Mouse (Mus musculus): ENCODE results near the gene Arpp21. TPM values are rescaled to one million over a fixed set of nuclear protein-coding genes. Genes with fewer than 3 reads are reported as not detected.

Arpp21 gene
- total RNA-seq, 2 experiments from 2014 or later, result 204 to 210 TPM

DNA sequence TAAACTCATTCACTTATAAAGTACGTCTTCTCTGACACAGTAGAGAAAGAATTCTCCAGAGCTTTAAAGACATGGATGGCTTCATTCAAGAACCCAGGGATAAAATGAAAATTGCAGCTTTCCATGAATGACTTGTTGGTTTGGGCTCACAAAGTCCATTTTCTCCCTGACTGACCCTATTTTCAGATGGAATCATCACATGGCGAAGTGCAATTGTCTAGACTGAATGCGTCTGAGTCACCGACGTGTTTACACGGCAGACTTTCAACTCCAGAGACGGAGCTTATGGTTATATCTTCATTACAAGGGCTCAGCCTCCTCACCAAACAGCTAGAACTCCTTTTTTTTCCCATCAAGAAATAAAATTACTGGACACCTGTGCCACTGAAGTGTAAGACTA lies 203.6 kb downstream of the Arpp21 start:
- no peak for DNase-seq (ENCODE audit: low spot score in 2 of 2)

GRCm38 (mm10) chr9:112023562-112024015 lies 212.1 kb downstream of the Arpp21 start:
- no peak for DNase-seq (ENCODE audit: low spot score in 2 of 2)

DNA sequence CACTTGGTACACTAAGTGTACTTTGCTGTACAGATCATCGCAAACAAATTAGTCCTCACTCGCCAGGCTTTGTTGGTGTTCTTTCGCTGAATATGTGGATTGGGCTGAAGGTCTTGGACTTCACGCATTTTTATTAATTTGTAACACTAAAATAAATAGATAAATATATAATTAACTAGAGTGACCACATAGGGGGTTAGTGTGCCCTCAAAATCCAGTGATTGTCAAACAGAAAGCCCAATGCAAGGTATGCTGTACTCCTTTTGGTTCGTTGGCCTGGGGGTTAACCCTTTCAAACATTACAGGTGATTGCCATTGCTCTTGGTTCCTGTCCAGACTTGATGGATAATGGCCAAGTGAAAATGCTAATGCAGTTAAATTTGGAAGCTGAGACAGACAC lies 212.6 kb downstream of the Arpp21 start:
- DNase-seq (ENCODE audit: low spot score in 2 of 2), result no peak

Small RNA genes lying within 50 kb of the gene (microRNA-seq; reads per million reads assigned to microRNA genes)
- 2,829 to 3,250 reads per million in 2 experiments for gene Mir128-2

Data from layer of hippocampus, adult 18-20 months (tissue).